Mouse (Mus musculus) left cerebral cortex, postnatal 25 days (tissue): Measurements from ENCODE around the gene Aox2. TPM values are rescaled to one million over a fixed set of nuclear protein-coding genes. Genes with fewer than 3 reads are reported as not detected.

Experiments
- DNase-seq, 2 experiments: peaks; one replicate each; pipeline ENCODE4 v3.0.0; 2022; ENCODE audit warnings: low spot score in 2 of 2, mixed read lengths in 1 of 2
- intact Hi-C: fragments of 180-260 bp; cut with DNase I; formaldehyde crosslinking; loops from one replicate; pipeline ENCODE4 v1.15.1; 2025
- total RNA-seq, 2 experiments: library from RNA; stranded (reverse); gene quantifications; 2 replicates each; pipeline ENCODE4 v1.2.3; 2021

The Aox2 gene
- total RNA-seq, 2 experiments from 2014 or later: not detected

DNA sequence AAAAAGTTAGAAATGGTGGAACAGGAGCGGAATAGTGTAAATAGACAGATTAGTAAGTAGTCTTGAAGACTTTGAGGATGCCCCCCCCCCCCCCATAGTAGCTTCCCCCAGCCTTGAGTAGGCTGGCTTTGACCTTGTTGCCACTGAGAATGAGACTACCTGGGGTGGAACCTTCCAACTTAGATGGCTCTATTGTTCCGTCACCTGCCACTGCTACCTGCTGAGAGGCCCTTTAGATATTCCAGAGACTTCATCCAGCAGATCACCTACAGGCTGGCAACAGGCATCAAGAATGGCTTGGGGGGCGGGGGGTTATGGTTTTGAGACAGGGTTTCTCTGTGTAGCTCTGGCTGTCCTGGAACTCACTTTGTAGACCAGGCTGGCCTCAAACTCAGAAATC is 146.4 kb downstream of the Aox2 start:
- no peak for DNase-seq
- intact Hi-C loops: no loop called here

Other genes starting within 250 kb of the Aox2 start
- gene Aox1, start 248.4 kb upstream of the Aox2 start, total RNA-seq: 1 to 10 TPM; 2.3 to 2.6 TPM
- gene Aox3, start 165.2 kb upstream of the Aox2 start, total RNA-seq: 1 to 10 TPM; 2.6 to 3.8 TPM
- gene Aox4, start 67.9 kb upstream of the Aox2 start, total RNA-seq: 1 to 10 TPM; 4.8 to 6.7 TPM
- 100 to 1,000 TPM; 164 to 173 TPM for gene Bzw1, start 114.6 kb downstream of the Aox2 start, total RNA-seq
- gene Clk1, start 145.7 kb downstream of the Aox2 start, total RNA-seq: 100 to 1,000 TPM in 1 of 2 experiments, 10 to 100 TPM in 1; 92.9 to 123 TPM
- 10 to 100 TPM; 14.7 to 21.7 TPM for gene Nif3l1, start 166.8 kb downstream of the Aox2 start, total RNA-seq
- 10 to 100 TPM; 27.1 to 27.8 TPM for gene Ppil3, start 167.2 kb downstream of the Aox2 start, total RNA-seq
- 10 to 100 TPM; 25.5 to 26.5 TPM for gene Orc2, start 226.8 kb downstream of the Aox2 start, total RNA-seq